Mouse (Mus musculus): Measurements from ENCODE around the gene Adam30.
"Not testable (repeated sequence)": the region's sequence is repeated elsewhere in the genome, so short reads cannot be mapped to it uniquely, and the experiment has no call there.

Gene Adam30

GRCm38 (mm10) chr3:98160330-98160729 lies at the start of gene Adam30:
TSS of gene Adam30 (plus strand) at chr3:98160630.
- DNase-seq (ENCODE audit: low spot score in 2 of 2) = no peak

GRCm38 (mm10) chr3:98118252-98118651 lies 42.2 kb upstream of the Adam30 start:
- no peak for DNase-seq (ENCODE audit: low spot score in 2 of 2)

GRCm38 (mm10) chr3:98119338-98119737 lies 41.1 kb upstream of the Adam30 start:
- DNase-seq (ENCODE audit: low spot score in 2 of 2) = no peak

GRCm38 (mm10) chr3:98120884-98121283 lies 39.5 kb upstream of the Adam30 start:
- DNase-seq (ENCODE audit: low spot score in 2 of 2) = no peak

GRCm38 (mm10) chr3:98127775-98128174 lies 32.7 kb upstream of the Adam30 start:
- DNase-seq (ENCODE audit: low spot score in 2 of 2) = no peak

- DNase-seq (ENCODE audit: low spot score in 2 of 2) = no peak
Observed at GRCm38 (mm10) chr3:98128716-98129115, 31.7 kb upstream of the Adam30 start.

- DNase-seq (ENCODE audit: low spot score in 2 of 2) = not testable (repeated sequence)
Observed at GRCm38 (mm10) chr3:98132140-98132539, 28.3 kb upstream of the Adam30 start.

- no peak for DNase-seq (ENCODE audit: low spot score in 2 of 2)
Observed at GRCm38 (mm10) chr3:98132636-98133035, 27.8 kb upstream of the Adam30 start.

- no peak for DNase-seq (ENCODE audit: low spot score in 2 of 2)
Observed at GRCm38 (mm10) chr3:98141456-98141855, 19.0 kb upstream of the Adam30 start.

- DNase-seq (ENCODE audit: low spot score in 2 of 2) = no peak
Observed at GRCm38 (mm10) chr3:98142862-98143261, 17.6 kb upstream of the Adam30 start.

- no peak for DNase-seq (ENCODE audit: low spot score in 2 of 2)
Observed at GRCm38 (mm10) chr3:98145204-98145603, 15.2 kb upstream of the Adam30 start.

- no peak for DNase-seq (ENCODE audit: low spot score in 2 of 2)
Observed at GRCm38 (mm10) chr3:98146471-98147410, 13.7 kb upstream of the Adam30 start.

- DNase-seq (ENCODE audit: low spot score in 2 of 2) = no peak
Observed at GRCm38 (mm10) chr3:98147706-98148105, 12.7 kb upstream of the Adam30 start.

GRCm38 (mm10) chr3:98149881-98150280 lies 10.5 kb upstream of the Adam30 start:
- DNase-seq (ENCODE audit: low spot score in 2 of 2) = no peak

- DNase-seq (ENCODE audit: low spot score in 2 of 2) = no peak
Observed at GRCm38 (mm10) chr3:98151016-98151415, 9.4 kb upstream of the Adam30 start.

- DNase-seq (ENCODE audit: low spot score in 2 of 2) = no peak
Observed at GRCm38 (mm10) chr3:98153460-98153859, 7.0 kb upstream of the Adam30 start.

- no peak for DNase-seq (ENCODE audit: low spot score in 2 of 2)
Observed at GRCm38 (mm10) chr3:98156158-98156557, 4.3 kb upstream of the Adam30 start.

- DNase-seq (ENCODE audit: low spot score in 2 of 2) = no peak
Observed at GRCm38 (mm10) chr3:98157073-98157472, 3.4 kb upstream of the Adam30 start.

- no peak for DNase-seq (ENCODE audit: low spot score in 2 of 2)
Observed at GRCm38 (mm10) chr3:98157585-98157984, 2.8 kb upstream of the Adam30 start.

GRCm38 (mm10) chr3:98158646-98159045 lies 1.8 kb upstream of the Adam30 start:
- DNase-seq (ENCODE audit: low spot score in 2 of 2) = no peak

- DNase-seq (ENCODE audit: low spot score in 2 of 2) = no peak
Observed at GRCm38 (mm10) chr3:98159289-98159688, 1.1 kb upstream of the Adam30 start.

GRCm38 (mm10) chr3:98178340-98178739 lies 17.9 kb downstream of the Adam30 start:
- peak; percentile 35 to 57 for DNase-seq (ENCODE audit: low spot score in 2 of 2)

- DNase-seq (ENCODE audit: low spot score in 2 of 2) = peak; percentile 28 to 35
Observed at GRCm38 (mm10) chr3:98180805-98181204, 20.4 kb downstream of the Adam30 start.
